Mouse (Mus musculus) thymus, adult 2 months (tissue): ENCODE data around the gene Rccd1.
A peak's percentile ranks its signal among the peaks of the same experiment; 100 is the strongest.

Experiments used
- CTCF ChIP-seq: fragments of 200-500 bp; IDR thresholded peaks from 2 replicates; pipeline ENCODE4 v1.5.1; 2012; ENCODE audit warnings: mild to moderate bottlenecking, control low read depth, low read length, moderate library complexity, borderline replicate concordance; ENCODE audit not compliant: control insufficient read depth, poor library complexity, insufficient read depth; ENCODE audit errors: extremely low read depth
- POLR2A ChIP-seq: fragments of 200-500 bp; IDR thresholded peaks from 2 replicates; pipeline ENCODE4 v1.6.1; 2012; ENCODE audit warnings: mild to moderate bottlenecking, low read length, control low read depth, moderate library complexity; ENCODE audit not compliant: control insufficient read depth, poor library complexity, insufficient read depth; ENCODE audit errors: extremely low read depth

DNA sequence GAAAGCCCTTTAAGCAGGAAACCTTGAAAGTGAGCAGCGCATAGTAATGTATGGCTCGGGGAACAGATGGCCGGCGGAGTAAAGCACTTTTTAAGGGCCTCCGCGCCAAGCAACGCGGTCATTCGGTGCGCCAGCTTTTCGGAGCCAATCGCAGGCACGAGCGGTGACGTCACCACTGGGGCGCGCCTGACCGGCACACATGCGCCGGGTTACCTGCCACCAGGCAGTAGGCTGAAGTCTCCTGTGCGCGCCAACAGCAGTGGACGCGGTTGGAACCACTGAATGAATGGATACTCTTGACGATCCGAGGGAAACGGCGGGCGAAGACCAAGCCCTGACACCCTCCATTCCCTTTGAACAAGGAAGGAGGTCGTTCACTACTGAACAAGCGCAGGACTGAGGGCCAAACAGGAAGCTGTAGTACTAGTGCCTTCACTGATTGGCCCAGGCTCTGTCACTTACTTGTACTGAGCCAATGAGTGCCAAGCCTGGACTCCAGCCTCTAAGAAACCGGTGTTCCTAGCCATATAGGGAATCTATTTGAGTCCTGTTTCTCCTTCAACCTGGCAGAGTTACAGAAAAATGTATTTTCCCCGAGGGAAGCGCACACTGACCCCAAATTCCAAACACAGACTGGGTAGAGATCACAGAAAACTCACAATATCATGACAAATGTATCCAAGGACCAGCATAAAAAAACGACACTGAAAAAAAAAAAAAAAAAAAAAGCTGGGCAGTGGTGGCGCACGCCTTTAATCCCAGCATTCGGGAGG, at the start of gene Rccd1:
- TF ChIP-seq CTCF (no peak; the same call in 1 of the 2 replicates), POLR2A (peak; percentile 54; the same call in 1 of the 2 replicates)
